Mouse (Mus musculus): ENCODE data around the gene Gm49392. TPM values are rescaled to one million over a fixed set of nuclear protein-coding genes. Genes with fewer than 3 reads are reported as not detected.

Gene Gm49392
- not detected for polyA plus RNA-seq (2017; shearing (Covaris generic))

GRCm38 (mm10) chr13:60896794-60897193 lies at the start of gene Gm49392:
Gm49392 (minus strand) TSS chr13:60896894.

GRCm38 (mm10) chr13:60941884-60942283 lies 45.2 kb upstream of the Gm49392 start, which contains the start of gene Tpbpa:
Tpbpa (minus strand) TSS chr13:60941984.

GRCm38 (mm10) chr13:60936500-60936901 lies 39.8 kb upstream of the Gm49392 start, which contains the start of the genes Gm49391 and Ctla2a:
Gm49391 (minus strand) TSS chr13:60936571.
Ctla2a (minus strand) TSS chr13:60936625.

GRCm38 (mm10) chr13:60935490-60935889 lies 38.8 kb upstream of the Gm49392 start, which contains the start of gene Gm49393:
Gm49393 (minus strand) TSS chr13:60935590.

GRCm38 (mm10) chr13:60904780-60905179 lies 8.1 kb upstream of the Gm49392 start, which contains the start of gene Tpbpb:
Tpbpb (minus strand) TSS chr13:60904880.

GRCm38 (mm10) chr13:60897328-60897727 lies 634 bp upstream of the Gm49392 start, which contains the start of gene Ctla2b:
Ctla2b (minus strand) TSS chr13:60897447.

GRCm38 (mm10) chr13:60864281-60864680 lies 32.4 kb downstream of the Gm49392 start, which contains the start of gene 4930486L24Rik:
4930486L24Rik (minus strand) TSS chr13:60864475.

GRCm38 (mm10) chr13:60802749-60803148 lies 93.9 kb downstream of the Gm49392 start, which contains the start of gene Ctsll3:
Ctsll3 (minus strand) TSS chr13:60802849.

Other genes starting within 250 kb of the Gm49392 start
- gene BC051665, start 110.5 kb downstream of the Gm49392 start, polyA plus RNA-seq (2017; shearing (Covaris generic)) = under 1 TPM in 1 of 2 experiments, not detected in 1; 0.12 TPM
- gene Ctsll3, start 94.0 kb downstream of the Gm49392 start, polyA plus RNA-seq (2017; shearing (Covaris generic)) = not detected
- gene 4930486L24Rik, start 32.4 kb downstream of the Gm49392 start, polyA plus RNA-seq (2017; shearing (Covaris generic)) = 1 to 10 TPM; 1.3 to 3.0 TPM
- 1 to 10 TPM; 6.0 to 8.7 TPM for gene Ctla2b, start 553 bp upstream of the Gm49392 start, polyA plus RNA-seq (2017; shearing (Covaris generic))
- gene Tpbpb, start 8.0 kb upstream of the Gm49392 start, polyA plus RNA-seq (2017; shearing (Covaris generic)) = not detected
- not detected for gene Gm49393, start 38.7 kb upstream of the Gm49392 start, polyA plus RNA-seq (2017; shearing (Covaris generic))
- gene Gm49391, start 39.7 kb upstream of the Gm49392 start, polyA plus RNA-seq (2017; shearing (Covaris generic)) = under 1 TPM in 1 of 2 experiments, not detected in 1; 0.48 TPM
- gene Ctla2a, start 39.7 kb upstream of the Gm49392 start, polyA plus RNA-seq (2017; shearing (Covaris generic)) = 10 to 100 TPM; 43.9 to 62.3 TPM
- gene Tpbpa, start 45.1 kb upstream of the Gm49392 start, polyA plus RNA-seq (2017; shearing (Covaris generic)) = not detected
- gene Ctsj, start 109.1 kb upstream of the Gm49392 start, polyA plus RNA-seq (2017; shearing (Covaris generic)) = not detected
- not detected for gene Ctsq, start 143.7 kb upstream of the Gm49392 start, polyA plus RNA-seq (2017; shearing (Covaris generic))

Data from activated CD4-positive, CD25-positive, alpha-beta regulatory T cell (primary cell).